Mouse (Mus musculus): ENCODE results near the gene Slc35c1.

DNA sequence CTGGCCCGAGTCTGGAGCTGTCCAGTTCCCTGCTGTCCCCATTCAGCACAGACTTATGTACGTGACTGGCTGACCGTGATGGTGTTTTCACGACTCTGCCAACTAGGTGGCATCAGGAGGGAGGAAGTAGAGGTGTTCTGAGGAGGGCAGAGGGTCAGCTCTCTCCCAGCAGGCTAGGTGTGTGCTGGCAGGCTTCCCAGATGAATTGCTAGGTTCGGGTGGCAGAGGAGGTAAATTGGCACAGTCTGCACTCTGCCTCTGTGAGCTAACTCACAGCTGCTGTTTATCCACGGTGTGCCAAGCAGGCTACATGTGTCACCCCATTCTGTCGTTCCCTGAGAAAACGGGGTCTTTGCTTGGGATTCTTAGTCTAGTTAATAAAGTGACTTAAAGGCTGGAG is 13.7 kb downstream of the Slc35c1 start:
- no peak for TF ChIP-seq CTCF (IDR thresholded peaks at IDR 0.05; ENCODE audit: low read depth)
- no peak for TF ChIP-seq EP300 (IDR thresholded peaks at IDR 0.05; ENCODE audit: low read depth)

Data from liver, postnatal 0 days (tissue).